Mouse (Mus musculus): Measurements from ENCODE around the gene Zfhx3. TPM values are rescaled to one million over a fixed set of nuclear protein-coding genes. Genes with fewer than 3 reads are reported as not detected.

Gene Zfhx3
- polyA plus RNA-seq, 1 experiment from 2014 or later, result 8.4 TPM

DNA sequence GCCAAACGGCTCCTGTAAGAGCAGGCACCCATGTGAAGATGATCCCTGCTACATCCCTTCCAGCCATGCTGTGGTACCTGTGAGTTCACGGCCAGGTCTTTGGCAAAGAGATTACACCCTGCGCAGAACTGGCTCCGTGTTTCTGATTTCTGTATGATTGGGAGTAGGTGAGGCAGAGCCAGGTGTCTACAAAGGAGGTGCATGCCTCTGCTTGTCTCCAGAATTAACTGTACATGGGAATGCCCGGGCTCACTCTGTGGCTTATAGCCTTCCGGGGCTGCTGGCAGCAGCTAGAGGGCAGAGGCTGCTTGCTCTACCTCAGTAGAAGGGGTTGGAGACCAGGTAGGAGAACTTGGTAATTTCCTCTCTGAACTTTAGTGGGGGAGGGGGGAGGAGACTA, 823.7 kb downstream of the Zfhx3 start:
- no peak for ATAC-seq (replicated peaks; ENCODE audit: insufficient number of reproducible peaks, low FRiP score, low TSS enrichment)
- Histone ChIP-seq H3K4me3 (ENCODE audit: low read depth, low read length) (no peak overlapping the region), H3K4me2 (no peak overlapping the region), H3K36me3 (ENCODE audit: control insufficient read depth, insufficient read depth, low read length) (no peaks in the 10 kb centered on the region), H3K4me1 (ENCODE audit: control insufficient read depth, insufficient read depth, low read length) (peaks cover 47% of the 10 kb centered on the region), H3K9me3 (replicated peaks; ENCODE audit: control insufficient read depth, low read length) (no peaks in the 10 kb centered on the region), H3K27me3 (ENCODE audit: control insufficient read depth, insufficient read depth, low read length) (no peaks in the 10 kb centered on the region), H3K9ac (ENCODE audit: low read depth, low read length) (no peak overlapping the region), H3K27ac (ENCODE audit: low read depth, low read length) (no peak overlapping the region)
- WGBS (ENCODE audit: insufficient replicate concordance), result 70% methylated on average over 6 of the region's 6 CpGs

DNA sequence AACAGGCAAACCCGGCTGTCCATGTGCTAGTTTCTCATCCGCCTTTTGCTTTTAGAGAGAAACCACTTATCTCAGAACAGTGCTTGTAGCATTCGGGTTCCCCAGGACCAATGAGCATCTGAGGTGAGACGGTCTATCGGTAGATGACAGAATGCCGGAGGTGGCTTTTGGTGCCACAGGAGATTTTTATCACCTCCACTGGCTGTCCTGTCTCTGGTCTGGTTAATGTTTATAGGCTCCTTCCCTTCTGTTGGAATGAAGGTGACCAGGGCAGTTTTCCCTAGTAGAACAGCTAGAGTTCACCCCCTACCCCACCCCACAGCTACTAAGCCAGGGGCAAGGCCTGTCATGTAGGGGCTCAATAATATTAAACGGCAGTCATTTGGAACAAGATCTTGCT, 825.6 kb downstream of the Zfhx3 start:
- Histone ChIP-seq H3K4me2 (no peak overlapping the region), H3K27ac (ENCODE audit: low read depth, low read length) (no peak overlapping the region), H3K9ac (ENCODE audit: low read depth, low read length) (no peak overlapping the region), H3K27me3 (ENCODE audit: control insufficient read depth, insufficient read depth, low read length) (no peaks in the 10 kb centered on the region), H3K36me3 (ENCODE audit: control insufficient read depth, insufficient read depth, low read length) (no peaks in the 10 kb centered on the region), H3K4me3 (ENCODE audit: low read depth, low read length) (no peak overlapping the region), H3K9me3 (replicated peaks; ENCODE audit: control insufficient read depth, low read length) (no peaks in the 10 kb centered on the region), H3K4me1 (ENCODE audit: control insufficient read depth, insufficient read depth, low read length) (peaks cover 40% of the 10 kb centered on the region)
- no peak for ATAC-seq (replicated peaks; ENCODE audit: insufficient number of reproducible peaks, low FRiP score, low TSS enrichment)
- whole genome bisulfite sequencing (ENCODE audit: insufficient replicate concordance), result 31% methylated on average over 7 of the region's 7 CpGs

DNA sequence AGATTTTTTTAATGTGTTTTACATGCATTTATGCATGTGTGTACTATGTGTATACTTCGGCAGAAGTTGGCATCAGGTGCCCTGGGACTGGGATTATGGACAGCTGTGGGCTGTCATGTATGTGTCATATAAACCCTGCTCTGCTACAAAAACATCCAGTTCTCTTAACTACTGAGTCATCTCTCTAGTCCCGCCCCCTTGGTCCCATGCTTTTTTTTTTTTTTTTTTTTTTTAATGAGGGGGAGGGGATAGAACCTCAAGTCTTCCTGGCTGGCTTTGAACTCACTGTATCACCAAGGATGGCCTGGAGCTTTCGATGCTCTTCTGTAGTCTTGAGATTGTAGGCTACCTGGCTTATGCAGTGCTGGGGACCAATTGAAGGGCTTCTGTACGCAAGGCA, 827.9 kb downstream of the Zfhx3 start:
- H3K36me3 ChIP-seq (ENCODE audit: control insufficient read depth, insufficient read depth, low read length), result no peaks in the 10 kb centered on the region
- H3K4me2 ChIP-seq, result no peak overlapping the region
- WGBS (ENCODE audit: insufficient replicate concordance), result 84% methylated on average over 4 of the region's 4 CpGs
- H3K4me1 ChIP-seq (ENCODE audit: control insufficient read depth, insufficient read depth, low read length), result peaks cover 28% of the 10 kb centered on the region
- H3K27ac ChIP-seq (ENCODE audit: low read depth, low read length), result no peak overlapping the region
- no peaks in the 10 kb centered on the region for H3K9me3 ChIP-seq (replicated peaks; ENCODE audit: control insufficient read depth, low read length)
- H3K27me3 ChIP-seq (ENCODE audit: control insufficient read depth, insufficient read depth, low read length), result no peaks in the 10 kb centered on the region
- ATAC-seq (replicated peaks; ENCODE audit: insufficient number of reproducible peaks, low FRiP score, low TSS enrichment), result no peak
- H3K9ac ChIP-seq (ENCODE audit: low read depth, low read length), result no peak overlapping the region
- H3K4me3 ChIP-seq (ENCODE audit: low read depth, low read length), result no peak overlapping the region

DNA sequence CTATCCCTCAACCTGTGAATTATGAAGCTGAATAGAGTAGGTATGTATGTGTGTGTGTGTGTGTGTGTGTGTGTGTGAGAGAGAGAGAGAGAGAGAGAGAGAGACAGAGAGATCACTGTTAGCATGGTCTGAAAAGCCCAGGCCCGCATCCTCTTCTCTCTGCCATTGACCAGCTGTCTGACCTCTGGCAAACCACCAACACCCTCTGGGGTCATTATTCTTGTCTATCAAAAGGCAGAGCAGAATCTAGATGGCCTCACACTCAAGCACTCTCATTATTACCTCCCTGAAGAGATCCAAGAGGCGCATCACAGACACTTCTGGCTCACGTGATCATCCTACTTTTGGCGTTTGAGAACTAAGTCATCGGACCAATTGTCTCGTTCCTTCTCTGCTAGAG, 831.0 kb downstream of the Zfhx3 start:
- ATAC-seq (replicated peaks; ENCODE audit: insufficient number of reproducible peaks, low FRiP score, low TSS enrichment), result no peak
- Histone ChIP-seq H3K9me3 (replicated peaks; ENCODE audit: control insufficient read depth, low read length) (no peaks in the 10 kb centered on the region), H3K9ac (ENCODE audit: low read depth, low read length) (no peak overlapping the region), H3K4me1 (ENCODE audit: control insufficient read depth, insufficient read depth, low read length) (peaks cover 21% of the 10 kb centered on the region), H3K27ac (ENCODE audit: low read depth, low read length) (no peak overlapping the region), H3K4me3 (ENCODE audit: low read depth, low read length) (no peak overlapping the region), H3K4me2 (no peak overlapping the region), H3K36me3 (ENCODE audit: control insufficient read depth, insufficient read depth, low read length) (no peaks in the 10 kb centered on the region), H3K27me3 (ENCODE audit: control insufficient read depth, insufficient read depth, low read length) (no peaks in the 10 kb centered on the region)
- WGBS (ENCODE audit: insufficient replicate concordance), result 88% methylated on average over 6 of the region's 6 CpGs

DNA sequence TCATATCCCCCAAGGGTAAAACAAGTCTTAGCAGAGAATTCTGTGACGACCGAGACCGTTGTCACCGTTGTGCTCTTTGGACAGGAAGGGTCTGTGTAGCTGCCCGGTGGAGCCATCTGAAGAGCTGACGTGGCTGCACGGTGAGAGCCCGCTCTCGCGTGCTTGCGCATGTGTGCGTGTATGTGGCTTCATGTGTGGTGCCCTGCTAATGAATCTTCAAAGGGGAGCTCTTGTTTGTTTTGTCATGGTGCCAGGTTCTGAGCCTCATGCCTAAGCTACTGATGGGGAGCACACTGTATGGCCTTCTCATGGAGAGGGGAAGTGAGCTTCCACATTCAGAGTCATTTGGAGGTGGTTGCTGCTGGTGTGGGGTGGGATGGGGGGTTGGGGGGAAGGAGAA, 835.6 kb downstream of the Zfhx3 start:
- no peaks in the 10 kb centered on the region for H3K9me3 ChIP-seq (replicated peaks; ENCODE audit: control insufficient read depth, low read length)
- no peak overlapping the region for H3K4me3 ChIP-seq (ENCODE audit: low read depth, low read length)
- 0 out of 2 replicates have a peak, but pooled peaks have one; percentile 8 for ATAC-seq (replicated peaks; ENCODE audit: insufficient number of reproducible peaks, low FRiP score, low TSS enrichment)
- H3K27ac ChIP-seq (ENCODE audit: low read depth, low read length), result no peak overlapping the region
- WGBS (ENCODE audit: insufficient replicate concordance), result 82% methylated on average over 12 of the region's 12 CpGs
- H3K9ac ChIP-seq (ENCODE audit: low read depth, low read length), result no peak overlapping the region
- no peak overlapping the region for H3K4me2 ChIP-seq
- H3K36me3 ChIP-seq (ENCODE audit: control insufficient read depth, insufficient read depth, low read length), result no peaks in the 10 kb centered on the region
- H3K4me1 ChIP-seq (ENCODE audit: control insufficient read depth, insufficient read depth, low read length), result peaks cover 17% of the 10 kb centered on the region
- no peaks in the 10 kb centered on the region for H3K27me3 ChIP-seq (ENCODE audit: control insufficient read depth, insufficient read depth, low read length)

DNA sequence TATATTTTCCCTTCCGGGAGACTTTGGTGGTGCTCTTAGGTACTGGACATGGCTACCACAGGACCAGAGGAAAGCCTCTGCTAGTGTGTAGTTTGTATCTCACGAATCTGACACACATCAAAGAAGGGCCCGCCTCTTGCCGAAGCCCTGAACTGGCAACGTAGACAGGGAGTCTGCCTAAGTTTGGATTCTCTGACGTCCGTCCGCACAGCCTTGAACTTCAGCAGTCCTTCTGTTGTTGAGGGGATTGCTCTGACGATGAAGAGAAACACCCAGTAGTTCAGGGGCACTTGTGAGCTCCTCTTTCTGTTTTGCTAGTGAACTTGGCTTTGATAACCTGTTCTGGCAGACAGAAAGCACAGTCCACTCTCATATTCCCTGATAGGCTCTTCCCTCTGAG, 836.1 kb downstream of the Zfhx3 start:
- WGBS (ENCODE audit: insufficient replicate concordance), result 69% methylated on average over 9 of the region's 9 CpGs
- no peak overlapping the region for H3K9ac ChIP-seq (ENCODE audit: low read depth, low read length)
- no peak overlapping the region for H3K4me2 ChIP-seq
- H3K27me3 ChIP-seq (ENCODE audit: control insufficient read depth, insufficient read depth, low read length), result no peaks in the 10 kb centered on the region
- no peaks in the 10 kb centered on the region for H3K36me3 ChIP-seq (ENCODE audit: control insufficient read depth, insufficient read depth, low read length)
- H3K9me3 ChIP-seq (replicated peaks; ENCODE audit: control insufficient read depth, low read length), result no peaks in the 10 kb centered on the region
- no peak for ATAC-seq (replicated peaks; ENCODE audit: insufficient number of reproducible peaks, low FRiP score, low TSS enrichment)
- H3K27ac ChIP-seq (ENCODE audit: low read depth, low read length), result no peak overlapping the region
- no peak overlapping the region for H3K4me3 ChIP-seq (ENCODE audit: low read depth, low read length)
- peaks cover 20% of the 10 kb centered on the region for H3K4me1 ChIP-seq (ENCODE audit: control insufficient read depth, insufficient read depth, low read length)

DNA sequence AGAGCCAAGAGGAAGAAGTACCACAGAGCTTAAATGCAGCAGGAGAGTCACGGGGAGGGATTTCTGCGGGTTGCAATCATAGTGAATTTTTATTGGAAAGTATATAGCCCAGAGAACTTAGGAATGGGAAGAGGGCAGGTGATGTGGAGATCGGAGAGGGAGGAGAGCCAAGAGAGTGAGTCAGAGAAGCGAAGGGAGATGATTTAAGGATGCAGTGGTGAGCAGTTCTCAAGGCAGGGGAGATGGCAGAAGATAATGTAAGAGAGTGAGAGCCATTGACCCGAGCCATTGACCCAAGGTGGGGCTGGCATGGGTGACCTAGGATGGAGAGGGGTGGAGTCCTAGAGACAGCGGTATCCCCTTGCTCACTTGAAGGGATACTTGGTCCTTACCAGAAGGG, 838.3 kb downstream of the Zfhx3 start:
- H3K27me3 ChIP-seq (ENCODE audit: control insufficient read depth, insufficient read depth, low read length), result no peaks in the 10 kb centered on the region
- no peak overlapping the region for H3K9ac ChIP-seq (ENCODE audit: low read depth, low read length)
- no peak overlapping the region for H3K4me3 ChIP-seq (ENCODE audit: low read depth, low read length)
- no peaks in the 10 kb centered on the region for H3K36me3 ChIP-seq (ENCODE audit: control insufficient read depth, insufficient read depth, low read length)
- H3K4me1 ChIP-seq (ENCODE audit: control insufficient read depth, insufficient read depth, low read length), result peaks cover 10% of the 10 kb centered on the region
- H3K9me3 ChIP-seq (replicated peaks; ENCODE audit: control insufficient read depth, low read length), result no peaks in the 10 kb centered on the region
- H3K4me2 ChIP-seq, result no peak overlapping the region
- WGBS (ENCODE audit: insufficient replicate concordance), result 81% methylated on average over 6 of the region's 6 CpGs
- no peak for ATAC-seq (replicated peaks; ENCODE audit: insufficient number of reproducible peaks, low FRiP score, low TSS enrichment)
- no peak overlapping the region for H3K27ac ChIP-seq (ENCODE audit: low read depth, low read length)

DNA sequence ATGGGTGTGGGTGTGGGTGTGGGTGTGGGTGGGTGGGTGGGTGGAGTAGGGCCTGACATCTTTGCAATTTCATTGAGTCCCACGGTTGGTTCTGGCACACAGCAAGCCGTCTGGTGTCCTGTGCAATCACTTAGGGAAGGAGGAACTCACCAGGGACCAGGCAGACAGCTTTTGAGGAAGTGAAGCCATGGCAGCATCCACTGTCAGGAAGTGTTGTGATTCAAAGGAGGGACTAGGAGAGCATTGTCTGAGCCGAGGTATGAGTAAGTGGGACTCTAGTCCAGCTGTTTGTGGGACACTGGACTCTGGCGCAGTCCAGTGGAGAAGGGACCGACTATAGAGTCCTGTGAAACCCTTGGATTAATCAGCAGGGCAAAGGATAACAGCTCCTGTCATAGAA, 838.7 kb downstream of the Zfhx3 start:
- Histone ChIP-seq H3K9ac (ENCODE audit: low read depth, low read length) (no peak overlapping the region), H3K4me1 (ENCODE audit: control insufficient read depth, insufficient read depth, low read length) (peaks cover 10% of the 10 kb centered on the region), H3K9me3 (replicated peaks; ENCODE audit: control insufficient read depth, low read length) (no peaks in the 10 kb centered on the region), H3K27me3 (ENCODE audit: control insufficient read depth, insufficient read depth, low read length) (no peaks in the 10 kb centered on the region), H3K4me3 (ENCODE audit: low read depth, low read length) (no peak overlapping the region), H3K27ac (ENCODE audit: low read depth, low read length) (no peak overlapping the region), H3K4me2 (no peak overlapping the region), H3K36me3 (ENCODE audit: control insufficient read depth, insufficient read depth, low read length) (no peaks in the 10 kb centered on the region)
- ATAC-seq (replicated peaks; ENCODE audit: insufficient number of reproducible peaks, low FRiP score, low TSS enrichment), result no peak
- WGBS (ENCODE audit: insufficient replicate concordance), result 60% methylated on average over 5 of the region's 5 CpGs

DNA sequence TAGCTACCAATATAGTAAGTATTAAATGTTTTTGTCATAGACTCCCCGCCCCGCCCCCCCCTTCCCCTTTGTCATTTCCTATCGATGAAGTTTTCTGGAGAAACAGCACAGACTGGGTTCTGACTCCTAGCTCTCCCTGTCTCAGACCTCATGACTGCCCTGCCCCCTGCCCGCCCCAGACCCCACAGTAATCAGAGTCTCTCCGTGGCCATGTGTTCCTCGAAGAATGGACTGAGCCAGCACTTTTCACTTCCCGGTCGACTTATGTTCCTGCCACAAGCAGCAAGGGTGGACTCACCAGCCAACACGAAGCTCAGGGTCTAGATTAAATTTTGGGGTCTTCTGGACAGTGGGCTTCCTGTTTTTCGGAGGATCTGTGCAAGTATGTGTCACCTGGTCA, 840.7 kb downstream of the Zfhx3 start:
- no peaks in the 10 kb centered on the region for H3K9me3 ChIP-seq (replicated peaks; ENCODE audit: control insufficient read depth, low read length)

More for the DNA sequence above, 840.7 kb downstream of the Zfhx3 start:
- Histone ChIP-seq H3K27me3 (ENCODE audit: control insufficient read depth, insufficient read depth, low read length) (no peaks in the 10 kb centered on the region), H3K27ac (ENCODE audit: low read depth, low read length) (no peak overlapping the region), H3K4me3 (ENCODE audit: low read depth, low read length) (no peak overlapping the region), H3K4me1 (ENCODE audit: control insufficient read depth, insufficient read depth, low read length) (peaks cover 8% of the 10 kb centered on the region), H3K36me3 (ENCODE audit: control insufficient read depth, insufficient read depth, low read length) (no peaks in the 10 kb centered on the region), H3K9ac (ENCODE audit: low read depth, low read length) (no peak overlapping the region), H3K4me2 (no peak overlapping the region)
- no peak for ATAC-seq (replicated peaks; ENCODE audit: insufficient number of reproducible peaks, low FRiP score, low TSS enrichment)
- WGBS (ENCODE audit: insufficient replicate concordance), result 50% methylated on average over 10 of the region's 10 CpGs
